Mouse (Mus musculus): ENCODE results near the gene Rpusd2.

GRCm38 (mm10) chr2:119045163-119045562, 10.6 kb downstream of the Rpusd2 start:
- TF ChIP-seq CTCF (IDR thresholded peaks at IDR 0.05; ENCODE audit: extremely low read depth, insufficient read depth, insufficient read length, insufficient replicate concordance) = no peak
- no peak for TF ChIP-seq POLR2A (IDR thresholded peaks at IDR 0.05; ENCODE audit: low read depth, low read length)
